Mouse (Mus musculus): ENCODE data around the gene Gm45062.
"Not testable (repeated sequence)": the region's sequence is repeated elsewhere in the genome, so short reads cannot be mapped to it uniquely, and the experiment has no call there.

Gene Gm45062

DNA sequence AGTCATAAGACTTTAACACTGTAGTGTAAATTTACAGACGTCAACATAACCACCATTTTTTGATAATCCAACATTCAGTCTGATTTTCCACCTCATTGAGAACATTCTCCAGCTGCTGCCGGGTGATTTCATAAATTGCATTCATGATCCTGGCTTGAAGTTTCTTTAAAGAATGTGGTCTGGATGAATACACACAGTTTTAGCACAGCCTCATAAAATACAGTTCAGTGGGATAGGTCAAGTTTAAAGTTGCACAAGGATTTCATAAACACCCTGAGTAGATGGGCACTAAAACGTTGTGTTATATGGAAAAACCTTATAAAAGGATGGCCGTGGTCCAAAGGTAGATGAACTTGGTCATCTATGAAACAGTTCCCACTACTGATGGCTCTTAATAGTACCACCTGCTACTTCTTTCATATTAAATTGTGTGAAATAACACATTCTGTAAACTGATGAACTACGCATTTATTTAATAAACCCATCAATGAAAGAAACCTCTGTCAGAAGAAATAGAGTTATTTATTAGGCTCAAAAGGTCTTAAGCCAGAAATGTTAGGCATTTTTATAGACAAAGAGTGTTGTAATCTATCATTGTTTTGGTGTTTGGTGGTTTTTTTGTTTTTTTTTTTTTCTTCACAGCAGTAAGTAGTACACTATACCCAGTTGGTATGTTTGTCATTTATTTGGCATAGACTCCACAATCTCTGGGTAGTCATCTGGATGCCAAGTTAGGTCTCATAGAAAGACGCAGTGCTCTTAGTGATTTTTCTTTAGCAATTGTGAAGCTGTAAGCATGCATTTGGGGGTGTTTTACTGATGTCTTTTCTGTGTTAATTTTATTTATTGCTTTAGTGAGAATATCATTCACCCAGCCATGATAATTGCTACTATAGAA, 48.9 kb downstream of the Gm45062 start:
- in situ Hi-C loops (cut with MboI, MseI): no loop called here

DNA sequence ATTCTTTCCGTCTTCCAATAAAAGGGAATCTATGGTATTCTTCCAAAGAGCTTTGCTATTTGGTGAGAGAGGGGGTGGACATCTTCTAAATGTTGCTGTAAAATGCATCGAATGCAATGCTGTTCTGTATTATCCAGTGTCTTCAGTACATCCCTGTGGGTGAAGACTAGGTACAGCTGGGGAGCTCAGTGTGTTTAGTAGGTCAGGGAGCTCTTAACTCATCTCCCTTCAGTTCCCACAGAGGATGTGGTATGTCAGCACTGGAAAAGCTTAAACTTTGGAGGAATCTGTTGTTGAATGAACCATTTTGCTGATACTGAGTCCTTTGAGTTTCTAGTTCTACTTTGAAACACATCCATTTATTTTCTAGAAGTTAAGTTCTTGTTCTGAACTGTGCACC, 53.3 kb downstream of the Gm45062 start:
- in situ Hi-C loops (cut with MboI, MseI): no loop called here

DNA sequence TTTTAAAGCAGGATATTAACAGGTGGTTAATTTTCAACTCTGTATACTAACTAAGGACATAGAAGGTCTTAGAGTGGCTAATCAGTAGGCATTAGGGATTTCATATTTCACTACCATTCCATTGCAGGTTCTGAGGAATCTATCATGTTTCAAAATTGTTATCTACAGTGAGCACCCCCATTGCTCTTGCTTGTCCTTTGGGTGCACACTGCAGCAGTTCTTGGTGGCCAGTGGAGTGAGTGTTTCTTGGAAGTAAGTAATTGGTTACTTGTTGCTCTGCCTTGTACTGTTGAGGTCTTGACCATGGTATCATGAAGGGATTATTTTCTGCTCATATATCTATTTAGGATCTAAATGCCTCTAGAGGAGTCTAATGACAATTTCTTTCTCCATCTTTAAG, 57.0 kb downstream of the Gm45062 start:
- in situ Hi-C loops (cut with MboI, MseI): no loop called here

DNA sequence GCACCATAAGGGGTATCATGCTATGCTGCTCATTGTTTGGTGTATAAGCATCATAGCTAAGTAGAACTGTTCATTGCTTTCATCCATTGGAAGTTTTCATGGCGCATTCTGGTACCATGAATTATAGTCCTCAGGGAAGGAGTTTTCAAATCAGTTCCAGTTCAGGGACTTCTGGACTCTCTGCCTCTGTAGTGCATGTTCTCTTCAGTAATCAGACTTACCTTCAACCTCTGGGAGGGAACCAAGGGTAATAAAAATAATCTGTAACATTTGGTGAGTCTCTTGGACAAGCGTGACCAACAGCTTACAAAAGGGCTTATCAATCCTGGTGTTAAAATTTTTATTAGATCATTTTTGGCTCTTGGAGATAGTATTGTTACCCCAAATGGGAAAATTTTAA, 60.3 kb downstream of the Gm45062 start:
- in situ Hi-C loops (cut with MboI, MseI): no loop called here

DNA sequence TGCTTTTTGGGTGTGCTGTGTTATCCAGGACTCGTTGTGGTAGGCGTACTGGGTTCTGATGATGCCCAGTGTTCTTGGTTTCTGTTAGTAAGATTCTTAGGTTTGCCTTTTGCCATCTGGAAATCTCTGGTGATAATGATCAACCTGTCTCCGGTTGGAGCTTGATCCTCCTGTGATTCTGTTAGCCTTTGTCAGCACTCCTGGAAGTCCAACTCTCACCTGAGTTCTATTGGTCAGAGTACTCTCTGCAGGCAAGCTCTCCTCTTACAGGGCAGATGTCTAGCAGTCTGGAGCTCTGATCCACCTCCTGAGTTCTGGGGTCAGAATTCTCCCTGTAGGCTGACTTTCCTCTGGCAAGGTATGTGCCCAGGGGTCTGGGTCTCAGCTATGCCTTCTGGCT, 72.2 kb downstream of the Gm45062 start:
- in situ Hi-C loops (cut with MboI, MseI): not testable (repeated sequence)

DNA sequence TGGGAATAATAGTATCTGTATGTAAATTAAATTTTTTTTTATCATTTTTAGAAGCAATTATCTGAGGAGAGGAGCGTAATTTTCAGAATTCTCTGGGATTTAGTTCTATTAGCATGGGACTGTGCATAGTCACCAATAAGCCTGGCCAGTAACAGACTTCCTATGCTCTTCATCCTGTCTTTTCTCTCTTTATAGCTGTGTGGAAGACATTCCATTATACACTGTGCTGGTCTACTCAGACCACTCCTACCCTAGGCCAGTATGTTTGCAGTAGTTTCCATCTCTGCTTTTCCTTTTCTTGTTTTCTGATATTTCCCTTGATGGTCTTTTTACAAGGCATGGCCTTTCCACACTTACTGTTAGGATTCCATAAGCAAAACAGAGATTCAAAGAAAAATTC, 74.1 kb downstream of the Gm45062 start:
- in situ Hi-C loops (cut with MboI, MseI): no loop called here

DNA sequence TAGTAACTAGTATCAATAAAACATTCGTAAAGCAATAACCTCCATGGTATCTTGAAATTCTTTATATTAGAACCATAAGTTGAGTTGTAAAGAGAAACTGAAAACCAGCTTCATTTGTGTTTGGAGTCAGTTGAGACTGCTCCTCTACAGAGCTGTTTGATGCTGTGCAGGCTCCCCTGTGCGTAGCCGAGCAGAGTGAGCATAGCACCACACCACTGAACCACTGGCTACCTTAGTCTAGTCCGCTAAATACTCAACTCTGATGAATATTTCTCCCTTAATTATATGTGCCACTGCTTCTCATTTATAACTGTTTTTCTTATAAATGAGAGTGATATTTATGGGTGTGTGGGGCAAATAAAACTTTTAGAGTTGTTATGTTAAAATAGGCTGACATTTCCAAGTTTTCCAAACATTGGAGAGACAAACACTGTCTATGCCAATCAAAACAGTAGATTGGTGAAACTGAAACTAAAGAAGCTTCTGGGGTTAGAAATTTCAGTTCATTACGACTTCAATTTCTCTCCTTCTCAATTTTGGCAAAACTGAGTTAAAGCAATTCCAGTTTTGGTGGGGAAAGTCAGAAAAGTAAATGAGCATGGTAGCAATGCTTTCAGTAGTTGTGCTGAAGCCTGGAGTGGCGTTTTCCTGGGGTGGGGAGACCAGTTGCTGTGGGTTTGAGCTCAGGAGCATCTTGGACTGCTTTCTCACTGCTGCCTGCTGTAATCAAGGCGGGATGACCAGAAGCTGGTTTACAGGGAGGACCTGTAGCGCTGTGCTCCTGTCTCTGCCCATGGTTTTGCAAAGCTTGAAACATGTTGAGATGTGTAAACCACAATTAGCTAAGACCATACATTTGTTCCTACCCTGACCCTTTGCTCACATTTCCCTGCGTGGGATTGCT, 77.5 kb downstream of the Gm45062 start:
- in situ Hi-C loops (cut with MboI, MseI): no loop called here

DNA sequence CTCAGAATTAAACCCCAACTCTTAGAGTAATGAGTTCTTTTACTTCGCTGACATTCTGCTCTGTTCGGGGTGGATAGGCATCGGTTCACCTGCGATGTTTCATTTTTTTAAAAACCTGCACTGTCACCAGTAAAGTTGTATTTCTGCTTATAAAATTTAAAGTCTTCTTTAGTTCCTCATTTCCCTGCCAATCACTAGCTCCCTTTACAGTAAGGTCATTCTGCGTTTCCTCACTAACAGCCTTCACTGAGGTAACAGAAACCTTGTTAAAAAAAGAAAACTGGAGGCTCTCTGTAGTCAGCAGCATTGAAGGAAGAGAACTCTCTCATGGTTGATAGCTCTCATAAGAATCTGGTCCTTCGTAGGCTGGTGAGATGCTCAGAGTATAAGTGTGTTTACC, 80.2 kb downstream of the Gm45062 start:
- in situ Hi-C loops (cut with MboI, MseI): no loop called here

DNA sequence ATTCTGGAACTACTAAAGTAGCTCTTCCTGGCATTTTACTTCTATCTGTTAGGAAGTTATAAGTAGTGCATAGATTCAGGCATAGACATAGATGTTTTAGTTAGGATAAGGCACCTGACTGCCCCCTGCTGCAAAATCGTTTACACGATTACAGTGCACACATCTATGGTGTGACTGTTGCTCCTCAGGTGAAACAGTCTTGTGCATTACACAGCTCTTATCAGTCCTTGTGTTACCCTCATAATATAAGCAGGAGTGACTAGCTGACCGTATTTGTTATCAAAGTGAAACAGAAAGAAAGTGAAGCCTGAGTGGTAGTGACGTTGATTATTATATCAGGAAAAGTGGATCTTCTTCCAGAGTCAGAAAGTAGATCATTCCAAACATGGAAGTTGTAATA, 84.0 kb downstream of the Gm45062 start:
- in situ Hi-C loops (cut with MboI, MseI): no loop called here

DNA sequence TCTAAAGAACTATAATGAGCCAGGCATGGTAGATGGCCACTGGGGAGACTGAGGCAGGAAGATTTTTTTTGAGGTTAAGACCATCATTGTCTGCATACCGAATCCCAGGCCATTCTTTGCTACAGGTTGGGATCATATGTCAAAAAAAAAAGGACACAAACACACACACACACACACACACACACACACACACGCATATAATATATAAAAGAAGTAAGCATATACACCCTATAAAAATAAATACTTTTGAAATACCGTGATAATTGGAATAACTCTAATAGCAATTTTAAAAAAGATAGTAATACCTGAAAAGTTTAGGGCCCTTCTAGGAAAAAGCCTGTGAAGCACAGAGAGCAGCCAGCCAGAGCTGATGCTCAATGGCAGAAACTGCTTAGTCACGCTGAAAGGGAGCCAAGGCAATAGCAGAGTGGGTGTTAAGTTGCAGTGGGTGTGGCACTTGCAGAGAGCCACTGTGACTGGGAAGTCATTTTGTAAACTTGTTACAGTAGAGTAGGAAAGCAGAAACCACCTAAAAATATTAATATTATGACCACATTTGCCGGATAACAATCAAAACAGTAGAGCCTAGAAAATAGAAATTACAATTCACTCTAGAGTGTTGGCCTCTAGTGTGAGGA, 86.1 kb downstream of the Gm45062 start:
- in situ Hi-C loops (cut with MboI, MseI): no loop called here

DNA sequence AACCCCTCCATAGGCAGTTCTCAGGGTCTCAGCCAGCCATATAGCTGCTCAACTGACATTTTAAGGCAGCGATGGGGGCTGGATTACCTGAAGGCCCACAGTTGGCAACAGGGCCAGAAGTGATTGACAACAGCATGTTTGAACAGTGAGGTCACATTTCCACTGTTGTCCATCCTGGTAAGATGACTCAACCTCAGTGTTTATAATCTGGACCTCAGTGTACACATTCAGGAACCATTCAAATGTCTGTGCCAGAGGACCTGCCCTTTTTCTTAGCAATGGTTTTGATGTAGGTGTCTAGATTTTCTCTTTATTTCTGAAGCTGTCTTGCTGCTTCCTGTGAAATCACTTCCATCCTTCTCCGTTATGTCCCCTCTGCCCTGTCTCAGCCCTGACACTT, 87.9 kb downstream of the Gm45062 start:
- in situ Hi-C loops (cut with MboI, MseI): no loop called here

DNA sequence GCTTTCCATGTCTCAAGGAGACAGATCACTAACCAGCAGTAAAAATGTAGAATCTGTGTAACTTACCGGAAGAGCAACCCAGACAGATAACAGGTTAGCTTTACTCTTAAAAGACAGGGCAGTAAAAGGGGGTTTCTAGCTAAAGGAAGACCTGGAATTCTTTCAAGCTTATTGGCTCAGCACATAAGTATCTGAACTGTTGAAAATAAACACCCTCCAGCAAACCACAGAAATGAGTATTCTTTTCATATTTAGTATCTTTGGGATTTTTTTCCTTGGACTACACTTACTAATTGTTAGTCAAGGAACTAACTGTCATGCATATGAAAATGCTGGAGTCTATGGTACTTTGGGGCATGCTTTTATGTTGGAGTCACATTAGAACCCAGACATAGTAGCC, 89.1 kb downstream of the Gm45062 start:
- in situ Hi-C loops (cut with MboI, MseI): no loop called here

DNA sequence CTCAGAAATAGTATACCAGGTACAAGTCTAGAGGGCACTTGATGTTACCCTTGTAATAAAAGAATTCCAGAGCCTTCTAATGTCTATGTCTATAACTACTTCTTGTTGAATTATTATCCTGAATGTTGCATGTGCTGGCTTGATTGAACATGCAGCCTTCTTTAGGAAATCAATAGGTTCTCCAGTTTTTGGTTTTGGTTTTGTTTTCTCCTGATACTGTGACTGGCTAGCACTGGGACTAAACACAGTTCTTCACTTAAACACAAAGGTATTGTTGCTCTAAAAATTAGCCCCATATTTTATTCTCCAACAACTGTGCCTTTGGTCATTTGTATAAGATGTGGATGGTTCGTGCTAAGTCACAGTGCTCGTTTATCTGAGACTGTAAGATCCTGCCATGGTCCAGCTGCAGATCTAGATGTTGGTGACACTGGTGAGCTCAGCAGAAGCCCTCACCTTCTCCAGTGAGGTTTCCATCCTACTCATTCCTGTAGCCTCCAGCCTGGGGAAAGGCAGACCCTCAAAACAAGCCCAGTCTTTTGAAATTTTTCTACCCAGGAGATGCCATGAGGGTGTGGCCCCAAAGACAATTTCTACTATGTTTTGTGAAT, 89.9 kb downstream of the Gm45062 start:
- in situ Hi-C loops (cut with MboI, MseI): no loop called here

DNA sequence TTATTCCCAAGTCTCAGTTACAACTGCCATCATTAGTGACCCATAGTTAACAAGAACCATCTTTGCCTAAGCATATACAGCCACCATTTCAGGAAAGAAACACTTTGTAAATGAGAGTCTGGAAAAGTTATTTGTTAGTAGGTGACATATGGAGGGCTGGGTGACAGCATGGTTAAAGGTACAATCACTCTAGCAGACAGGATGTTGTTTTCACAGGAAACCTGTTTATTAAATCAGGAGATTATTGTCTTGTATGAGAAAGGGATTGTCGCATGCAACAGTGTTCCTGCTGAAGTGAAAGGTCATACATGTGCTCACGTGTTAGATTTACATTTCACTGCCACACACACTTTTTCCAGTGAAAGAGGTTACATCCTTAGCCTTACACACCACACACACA, 92.3 kb downstream of the Gm45062 start:
- in situ Hi-C loops (cut with MboI, MseI): no loop called here

DNA sequence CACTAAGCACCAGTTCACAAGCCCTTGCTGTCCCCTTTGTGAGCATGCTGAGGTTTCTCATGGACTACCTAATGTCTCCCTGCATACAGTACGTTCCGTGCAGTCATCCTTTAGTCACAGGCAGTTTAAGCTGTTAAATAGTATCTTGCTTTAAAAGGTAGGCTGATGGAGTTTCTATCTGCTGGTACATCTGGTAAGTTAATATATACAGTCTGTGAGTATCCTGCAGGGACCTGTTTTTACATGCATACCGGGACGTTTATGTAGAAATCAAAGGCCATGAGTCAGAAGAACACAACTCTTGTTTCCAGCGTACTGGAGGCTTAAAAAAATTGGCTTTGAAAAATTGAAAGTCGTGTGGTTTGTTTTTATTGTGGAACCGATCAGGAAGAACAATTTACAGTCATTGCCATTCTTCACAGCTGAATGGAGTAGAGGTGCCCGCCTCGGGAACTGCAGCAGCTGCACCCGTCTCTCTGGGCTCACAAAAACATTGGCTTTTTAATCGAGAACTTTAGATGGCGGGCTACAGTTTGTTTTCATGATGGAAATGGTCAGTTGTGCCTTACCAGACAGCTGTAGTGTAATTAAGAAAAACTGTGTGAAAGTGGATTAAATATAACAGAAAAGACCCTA, 93.4 kb downstream of the Gm45062 start:
- in situ Hi-C loops (cut with MboI, MseI): no loop called here

DNA sequence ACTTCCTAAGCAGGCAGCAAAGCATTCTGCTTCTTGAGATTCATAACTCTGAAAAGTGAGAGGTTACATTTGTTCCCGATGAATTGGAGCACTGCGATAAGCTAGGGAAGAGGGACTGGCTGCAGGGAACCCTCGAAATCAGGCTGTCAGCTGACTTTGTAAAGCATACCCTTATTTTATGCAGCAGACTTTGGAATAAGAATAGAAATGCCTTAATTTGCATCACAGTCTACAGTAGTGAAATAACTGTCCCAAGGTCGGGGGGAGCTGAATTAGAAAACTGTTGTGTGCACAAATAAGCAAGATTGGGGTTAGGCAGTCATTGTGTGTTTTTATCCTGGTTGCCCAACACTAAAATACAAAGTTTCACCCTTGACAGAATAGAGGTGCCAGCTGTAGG, 94.2 kb downstream of the Gm45062 start:
- in situ Hi-C loops (cut with MboI, MseI): no loop called here

DNA sequence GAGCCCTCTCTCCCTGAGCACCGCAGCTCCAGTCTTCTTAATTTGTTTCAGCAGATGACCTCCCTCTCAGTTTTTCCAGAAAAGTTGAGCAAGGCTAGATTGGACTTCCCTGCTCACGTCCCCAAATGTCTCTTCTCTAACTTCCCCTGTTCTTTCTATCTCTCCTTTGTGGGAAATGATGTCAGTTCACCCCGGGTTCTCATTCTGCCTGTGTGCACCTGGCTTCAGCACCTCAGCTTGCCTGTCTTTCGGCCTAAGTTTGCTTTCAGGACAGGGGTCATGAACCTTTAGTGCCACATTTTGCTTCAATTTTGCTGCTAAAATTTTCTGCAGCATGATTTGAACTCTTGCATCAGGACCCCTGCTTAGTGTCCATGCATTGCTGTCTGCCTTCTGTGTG, 95.6 kb downstream of the Gm45062 start:
- in situ Hi-C loops (cut with MboI, MseI): no loop called here

DNA sequence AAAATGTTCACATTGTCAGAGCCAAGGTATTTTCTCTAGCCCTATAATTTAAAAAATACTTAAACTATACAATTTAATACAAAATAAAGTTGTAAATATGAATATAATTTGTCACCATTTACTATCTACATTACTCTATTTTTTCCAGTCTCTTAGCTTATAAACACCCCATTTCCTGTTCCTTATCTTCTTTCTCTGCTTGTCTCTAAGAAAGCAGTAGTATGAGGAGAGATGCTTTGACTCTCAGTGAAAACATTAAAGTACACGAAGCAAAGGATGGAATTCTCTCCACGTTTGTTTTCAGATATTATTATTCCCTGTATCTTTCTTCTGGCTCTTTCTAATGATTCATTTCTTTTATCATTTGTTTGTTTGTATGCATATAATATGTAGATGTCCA, 99.0 kb downstream of the Gm45062 start:
- in situ Hi-C loops (cut with MboI, MseI): no loop called here

DNA sequence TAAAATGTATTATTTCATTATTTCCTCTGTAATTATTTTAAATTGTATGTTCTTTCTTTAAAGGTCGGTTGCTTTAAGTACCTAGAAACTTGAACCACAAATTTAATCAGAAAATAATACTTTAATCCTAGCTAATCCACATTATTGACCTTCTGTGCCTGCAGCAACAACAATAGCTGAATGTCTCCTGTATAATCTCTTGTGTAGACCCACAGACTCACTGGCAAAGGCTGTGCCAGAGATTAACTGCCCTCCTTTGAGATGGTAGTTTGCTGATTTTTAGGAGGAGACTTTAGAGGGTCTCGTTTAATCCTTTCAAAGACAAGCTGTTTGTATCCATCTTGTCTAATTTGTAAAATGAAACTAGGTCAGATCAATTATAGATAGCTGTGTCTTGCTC, 99.5 kb downstream of the Gm45062 start:
- in situ Hi-C loops (cut with MboI, MseI): no loop called here

DNA sequence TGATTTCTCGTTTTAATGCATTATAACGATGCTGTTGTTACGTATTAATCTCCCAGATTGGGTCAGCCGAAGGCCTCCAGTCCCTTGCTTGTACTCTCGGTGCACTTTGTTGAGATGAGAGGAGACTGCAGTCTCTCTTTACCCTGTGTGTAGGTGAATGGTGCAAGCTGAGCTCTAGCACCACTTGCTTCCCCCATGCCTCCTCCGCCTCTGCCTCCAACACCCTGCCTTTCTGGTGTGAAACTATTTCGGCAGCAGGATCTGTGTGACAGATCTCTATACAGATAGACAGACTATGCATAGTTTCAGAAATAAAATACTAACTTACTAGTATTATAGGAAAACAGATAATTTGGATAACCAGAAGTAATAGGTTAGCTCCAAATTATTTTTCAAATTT, 101.6 kb downstream of the Gm45062 start:
- in situ Hi-C loops (cut with MboI, MseI): no loop called here

DNA sequence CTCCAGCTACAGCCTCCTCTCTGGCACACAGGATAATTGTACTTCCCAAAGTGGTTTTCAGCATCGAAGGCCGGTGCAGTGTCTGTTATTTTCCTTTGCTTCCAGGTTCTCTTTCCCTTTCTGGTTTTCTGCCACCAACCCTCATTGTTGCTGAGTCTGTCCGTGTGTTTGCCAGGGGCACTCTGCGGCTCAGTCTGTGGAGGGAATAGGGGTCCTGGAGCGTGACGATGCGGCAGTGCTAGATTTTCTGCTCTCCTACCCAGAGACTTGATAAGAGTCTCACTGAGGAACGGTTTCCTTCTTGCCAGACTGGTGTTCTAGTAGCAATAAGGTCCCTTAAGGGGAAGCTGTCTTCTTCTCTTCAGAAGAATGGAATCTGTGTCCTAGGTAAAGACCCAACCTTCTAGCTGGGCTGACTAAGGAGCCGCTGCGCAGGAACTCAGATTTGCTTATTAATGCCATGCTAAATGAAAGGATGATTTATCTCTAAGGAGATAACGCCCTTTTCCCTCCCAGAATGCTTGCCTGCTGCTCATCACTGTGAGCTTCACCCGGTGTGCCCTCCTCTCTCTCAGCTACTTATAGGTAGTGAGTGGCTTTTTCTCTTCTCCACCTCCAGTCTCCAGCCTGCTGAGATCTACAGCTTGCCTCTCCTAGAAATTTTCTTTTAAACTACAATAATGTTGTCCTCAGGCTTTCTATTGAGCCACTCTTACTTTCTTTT, 104.9 kb downstream of the Gm45062 start:
- in situ Hi-C loops (cut with MboI, MseI): no loop called here
